ENCODE assay signal across 8 mouse cellular contexts in genomic region chr6:124711824-124712782, GRCm38 (mm10). TPM values are rescaled to one million over a fixed set of nuclear protein-coding genes. Genes with fewer than 3 reads are reported as not detected.
DNase-seq lines count a peak whose midpoint lies in the region; ATAC-seq and TF ChIP-seq lines count a peak whose summit lies in the region.

Emg1 (minus strand) TSS chr6:124712178.
Phb2 (plus strand) TSS chr6:124712336.

- DNase-seq in 3T3-L1 (ENCODE audit: low read depth, low spot score), result peak; percentile 99
- peak; percentile 94 to 97 for DNase-seq in adrenal gland, postnatal 4 days (ENCODE audit: low spot score in 2 of 2)
- peak; percentile 99 for DNase-seq in embryonic facial prominence, embryonic 14.5 days (ENCODE audit: low spot score)
- DNase-seq in heart, adult 2 months, result peak; percentile 98 to 99
- DNase-seq in kidney, adult 8-10 months, result peak; percentile 98
- peak; percentile 93 to 99 for DNase-seq in spleen, postnatal 10 days (ENCODE audit: low spot score in 2 of 2)

- peaks cover 16% of the 10 kb centered on the region for H3K4me1 ChIP-seq in embryonic facial prominence, embryonic 14.5 days (ENCODE audit: control insufficient read depth, insufficient read depth, low read length)
- peaks cover 5% of the 10 kb centered on the region for H3K4me1 ChIP-seq in heart, adult 2 months (ENCODE audit: control insufficient read depth, insufficient read depth, low read length)
- peaks cover 39% of the 10 kb centered on the region for H3K4me1 ChIP-seq in limb, embryonic 13.5 days
- peaks cover 31% of the 10 kb centered on the region for H3K4me1 ChIP-seq in midbrain, embryonic 16.5 days (ENCODE audit: control insufficient read depth, insufficient read depth, low read length)

- peak within 1 kb of the TSS; percentile 84 for H3K27ac ChIP-seq in embryonic facial prominence, embryonic 14.5 days (replicated peaks; ENCODE audit: low read depth, low read length)
- peak within 1 kb of the TSS; percentile 96 for H3K27ac ChIP-seq in heart, adult 2 months
- H3K27ac ChIP-seq in limb, embryonic 13.5 days, result peak within 1 kb of the TSS; percentile 90
- peak within 1 kb of the TSS; percentile 86 for H3K27ac ChIP-seq in midbrain, embryonic 16.5 days (ENCODE audit: low read length)

- peak within 1 kb of the TSS; percentile 96 for H3K9ac ChIP-seq in embryonic facial prominence, embryonic 14.5 days (ENCODE audit: low read depth, low read length)
- peak within 1 kb of the TSS; percentile 94 for H3K9ac ChIP-seq in heart, adult 2 months (ENCODE audit: low read depth, low read length)
- peak within 1 kb of the TSS; percentile 97 for H3K9ac ChIP-seq in limb, embryonic 13.5 days
- H3K9ac ChIP-seq in midbrain, embryonic 16.5 days (ENCODE audit: low read depth, low read length), result peak within 1 kb of the TSS; percentile 96

- peak within 1 kb of the TSS; percentile 96 for H3K4me2 ChIP-seq in embryonic facial prominence, embryonic 14.5 days (ENCODE audit: low read depth, low read length)
- peak within 1 kb of the TSS; percentile 90 for H3K4me2 ChIP-seq in limb, embryonic 13.5 days (replicated peaks)
- peak within 1 kb of the TSS; percentile 87 for H3K4me2 ChIP-seq in midbrain, embryonic 16.5 days (ENCODE audit: low read length)

- peak; percentile 17; the same call in 1 of the 2 replicates for TF ChIP-seq CTCF in heart, adult 2 months (IDR thresholded peaks at IDR 0.05)

- no peaks in the 10 kb centered on the region for H3K9me3 ChIP-seq in embryonic facial prominence, embryonic 14.5 days (ENCODE audit: control insufficient read depth, low read length)
- H3K9me3 ChIP-seq in limb, embryonic 13.5 days, result no peaks in the 10 kb centered on the region
- no peaks in the 10 kb centered on the region for H3K9me3 ChIP-seq in midbrain, embryonic 16.5 days (replicated peaks; ENCODE audit: control insufficient read depth, low read length, poor library complexity, severe bottlenecking)

- under 1% methylated on average over 50 of the region's 76 CpGs for WGBS in embryonic facial prominence, embryonic 14.5 days
- under 1% methylated on average over 76 of the region's 76 CpGs for WGBS in heart, adult 2 months
- under 1% methylated on average over 76 of the region's 76 CpGs for WGBS in limb, embryonic 13.5 days
- WGBS in midbrain, embryonic 16.5 days, result under 1% methylated on average over 73 of the region's 76 CpGs

- no peaks in the 10 kb centered on the region for H3K27me3 ChIP-seq in embryonic facial prominence, embryonic 14.5 days (replicated peaks; ENCODE audit: control insufficient read depth, insufficient read depth, low read length)
- no peaks in the 10 kb centered on the region for H3K27me3 ChIP-seq in heart, adult 2 months (ENCODE audit: control insufficient read depth, insufficient read depth, low read length)
- H3K27me3 ChIP-seq in limb, embryonic 13.5 days, result no peaks in the 10 kb centered on the region
- H3K27me3 ChIP-seq in midbrain, embryonic 16.5 days (ENCODE audit: control insufficient read depth, insufficient read depth, low read depth, low read length), result no peaks in the 10 kb centered on the region

- peak; percentile 81 for TF ChIP-seq POLR2A in heart, adult 2 months (IDR thresholded peaks at IDR 0.05; ENCODE audit: insufficient read depth, low read depth, low read length)

- peak within 1 kb of the TSS; percentile 99 for H3K4me3 ChIP-seq in embryonic facial prominence, embryonic 14.5 days (ENCODE audit: low read depth, low read length)
- peak within 1 kb of the TSS; percentile 88 for H3K4me3 ChIP-seq in heart, adult 2 months
- peak within 1 kb of the TSS; percentile 99 for H3K4me3 ChIP-seq in limb, embryonic 13.5 days
- peak within 1 kb of the TSS; percentile 98 for H3K4me3 ChIP-seq in midbrain, embryonic 16.5 days (ENCODE audit: low read depth, low read length)

- intact Hi-C loops in heart, adult 2 months (cut with DNase I), result loop anchor here (1.0 to 2.0 kb wide), 5 partner anchors 28 to 327 kb away; partner anchors contain the start of genes Atn1, Gm45234, Ing4 and Lpcat3

- H3K36me3 ChIP-seq in embryonic facial prominence, embryonic 14.5 days (ENCODE audit: control insufficient read depth, insufficient read depth, low read length), result peaks cover 56% of the 10 kb centered on the region
- H3K36me3 ChIP-seq in heart, adult 2 months (ENCODE audit: control insufficient read depth, insufficient read depth, low read length), result peaks cover 5% of the 10 kb centered on the region
- H3K36me3 ChIP-seq in limb, embryonic 13.5 days, result peaks cover 61% of the 10 kb centered on the region
- H3K36me3 ChIP-seq in midbrain, embryonic 16.5 days (ENCODE audit: control insufficient read depth, insufficient read depth, low read length), result peaks cover 22% of the 10 kb centered on the region

- ATAC-seq in embryonic facial prominence, embryonic 14.5 days (ENCODE audit: low read depth), result peak; percentile 96
- peak; percentile 96 for ATAC-seq in limb, embryonic 13.5 days (ENCODE audit: low FRiP score, low read depth)
- ATAC-seq in midbrain, embryonic 16.5 days, result peak; percentile 96

- peak; percentile 81 for TF ChIP-seq EP300 in heart, adult 2 months (IDR thresholded peaks at IDR 0.05; ENCODE audit: insufficient read depth, low read depth, low read length)

- H3K79me2 ChIP-seq in heart, adult 2 months (replicated peaks; ENCODE audit: control insufficient read depth, insufficient read depth, low read length), result peaks cover 2% of the 10 kb centered on the region; the same call in 1 of the 2 replicates

RNA-seq across cellular contexts. Expression of gene Emg1, which starts in this region (rescaled TPM):
- 100 to 1,000 TPM in 1 of 2 experiments, 10 to 100 TPM in 1; 99.3 to 101 TPM for total RNA-seq in adrenal gland, postnatal 4 days (2021)
- polyA plus RNA-seq in embryonic facial prominence, embryonic 14.5 days (2014; fragmentation: Nextera tagmentation; extraction: Ambion mirVana), result 172 and 175 TPM in 2 replicates
- 10 to 100 TPM; 71.4 to 78.8 TPM for total RNA-seq in heart, adult 2 months (2021)
- 51.8 and 79.0 TPM in 2 replicates for polyA plus RNA-seq in heart, adult 2 months (2012; rRNA removed)
- 190 and 201 TPM in 2 replicates for polyA plus RNA-seq in limb, embryonic 13.5 days (2015; fragmentation: Nextera tagmentation; extraction: Ambion mirVana)
- 95.3 and 101 TPM in 2 replicates for polyA plus RNA-seq in midbrain, embryonic 16.5 days (2015; fragmentation: Nextera tagmentation; extraction: Ambion mirVana)

RNA-seq across cellular contexts. Expression of gene Phb2, which starts in this region (rescaled TPM):
- total RNA-seq in adrenal gland, postnatal 4 days (2021), result 100 to 1,000 TPM; 400 to 439 TPM
- 286 and 299 TPM in 2 replicates for polyA plus RNA-seq in embryonic facial prominence, embryonic 14.5 days (2014; fragmentation: Nextera tagmentation; extraction: Ambion mirVana)
- 100 to 1,000 TPM; 260 to 292 TPM for total RNA-seq in heart, adult 2 months (2021)
- polyA plus RNA-seq in heart, adult 2 months (2012; rRNA removed), result 184 and 200 TPM in 2 replicates
- 324 and 325 TPM in 2 replicates for polyA plus RNA-seq in limb, embryonic 13.5 days (2015; fragmentation: Nextera tagmentation; extraction: Ambion mirVana)
- polyA plus RNA-seq in midbrain, embryonic 16.5 days (2015; fragmentation: Nextera tagmentation; extraction: Ambion mirVana), result 240 and 245 TPM in 2 replicates

Comparison
In these comparisons a context has a peak if more than half of its experiments do, and no peak if none do; other contexts are left out.
1. Peak in every context shown above with its lines: DNase-seq, ATAC-seq, H3K4me3 ChIP-seq and H3K27ac ChIP-seq.